7 mouse cellular contexts compared by ENCODE assay signal in genomic region chr9:106685249-106686101, GRCm38 (mm10). TPM values are rescaled to one million over a fixed set of nuclear protein-coding genes. Genes with fewer than 3 reads are reported as not detected.
DNase-seq lines count a peak whose midpoint lies in the region; ATAC-seq lines count a peak whose summit lies in the region.

Gene Tex264 (minus strand): TSS chr9:106685927.

- no peaks in the 10 kb centered on the region for H3K27me3 ChIP-seq in embryonic facial prominence, embryonic 10.5 days (replicated peaks; ENCODE audit: low read depth, poor library complexity, severe bottlenecking)
- H3K27me3 ChIP-seq in limb, embryonic 13.5 days = no peaks in the 10 kb centered on the region
- H3K27me3 ChIP-seq in midbrain, embryonic 16.5 days (ENCODE audit: control insufficient read depth, insufficient read depth, low read depth, low read length) = no peaks in the 10 kb centered on the region

- H3K27ac ChIP-seq in embryonic facial prominence, embryonic 10.5 days (replicated peaks) = peak within 1 kb of the TSS; percentile 89
- H3K27ac ChIP-seq in limb, embryonic 13.5 days = peak within 1 kb of the TSS; percentile 83
- H3K27ac ChIP-seq in midbrain, embryonic 16.5 days (ENCODE audit: low read length) = peak within 1 kb of the TSS; percentile 67

- peak; percentile 92 for DNase-seq in adrenal gland, postnatal 14 days
- peak; percentile 85 for DNase-seq in embryonic facial prominence, embryonic 10.5 days (ENCODE audit: low spot score)
- peak; percentile 91 for DNase-seq in kidney, adult 18-20 months
- peak; percentile 53 to 78 for DNase-seq in spleen, postnatal 10 days (ENCODE audit: low spot score in 2 of 2)

- H3K9ac ChIP-seq in limb, embryonic 13.5 days = peak within 1 kb of the TSS; percentile 79
- peak within 1 kb of the TSS; percentile 86 for H3K9ac ChIP-seq in midbrain, embryonic 16.5 days (ENCODE audit: low read depth, low read length)

- WGBS in embryonic facial prominence, embryonic 10.5 days = under 1% methylated on average over 86 of the region's 86 CpGs
- WGBS in limb, embryonic 13.5 days = under 1% methylated on average over 79 of the region's 86 CpGs
- under 1% methylated on average over 76 of the region's 86 CpGs for WGBS in midbrain, embryonic 16.5 days

- peak; percentile 78 for ATAC-seq in granulocyte monocyte progenitor cell, adult 5-6 weeks (replicated peaks; ENCODE audit: poor library complexity, severe bottlenecking)
- ATAC-seq in limb, embryonic 13.5 days (ENCODE audit: low FRiP score, low read depth) = peak; percentile 92
- ATAC-seq in midbrain, embryonic 16.5 days = peak; percentile 93

- H3K4me1 ChIP-seq in embryonic facial prominence, embryonic 10.5 days = peaks cover 29% of the 10 kb centered on the region
- peaks cover 22% of the 10 kb centered on the region for H3K4me1 ChIP-seq in limb, embryonic 13.5 days
- peaks cover 17% of the 10 kb centered on the region for H3K4me1 ChIP-seq in midbrain, embryonic 16.5 days (ENCODE audit: control insufficient read depth, insufficient read depth, low read length)

- peak within 1 kb of the TSS; percentile 96 for H3K4me3 ChIP-seq in embryonic facial prominence, embryonic 10.5 days
- H3K4me3 ChIP-seq in limb, embryonic 13.5 days = peak within 1 kb of the TSS; percentile 73
- peak within 1 kb of the TSS; percentile 87 for H3K4me3 ChIP-seq in midbrain, embryonic 16.5 days (ENCODE audit: low read depth, low read length)

- peaks cover 16% of the 10 kb centered on the region for H3K36me3 ChIP-seq in embryonic facial prominence, embryonic 10.5 days (replicated peaks)
- peaks cover 17% of the 10 kb centered on the region for H3K36me3 ChIP-seq in limb, embryonic 13.5 days
- H3K36me3 ChIP-seq in midbrain, embryonic 16.5 days (ENCODE audit: control insufficient read depth, insufficient read depth, low read length) = no peaks in the 10 kb centered on the region; the same call in 1 of the 2 replicates

- peak within 1 kb of the TSS; percentile 94 for H3K4me2 ChIP-seq in limb, embryonic 13.5 days (replicated peaks)
- H3K4me2 ChIP-seq in midbrain, embryonic 16.5 days (ENCODE audit: low read length) = peak within 1 kb of the TSS; percentile 99

- no peaks in the 10 kb centered on the region for H3K9me3 ChIP-seq in embryonic facial prominence, embryonic 10.5 days
- H3K9me3 ChIP-seq in limb, embryonic 13.5 days = no peaks in the 10 kb centered on the region
- no peaks in the 10 kb centered on the region for H3K9me3 ChIP-seq in midbrain, embryonic 16.5 days (replicated peaks; ENCODE audit: control insufficient read depth, low read length, poor library complexity, severe bottlenecking)

RNA-seq across cellular contexts. Expression of gene Tex264, which starts in this region (rescaled TPM):
- total RNA-seq in adrenal gland, postnatal 14 days (2021) = 92.3 and 93.9 TPM in 2 replicates
- polyA plus RNA-seq in embryonic facial prominence, embryonic 10.5 days (2016; fragmentation: Nextera tagmentation; extraction: Ambion mirVana) = 27.4 and 28.7 TPM in 2 replicates
- total RNA-seq in granulocyte monocyte progenitor cell, adult 5-6 weeks (2014; fragmentation: Nextera tagmentation) = 20.2 and 27.1 TPM in 2 replicates
- 13.2 and 18.0 TPM in 2 replicates for total RNA-seq in granulocyte monocyte progenitor cell, adult 5-6 weeks (2017)
- polyA plus RNA-seq in limb, embryonic 13.5 days (2015; fragmentation: Nextera tagmentation; extraction: Ambion mirVana) = 55.7 and 61.5 TPM in 2 replicates
- polyA plus RNA-seq in midbrain, embryonic 16.5 days (2015; fragmentation: Nextera tagmentation; extraction: Ambion mirVana) = 67.0 and 75.7 TPM in 2 replicates

Comparison
In these comparisons a context has a peak if more than half of its experiments do, and no peak if none do; other contexts are left out.
1. Peak in every context shown above with its lines: DNase-seq, ATAC-seq, H3K4me3 ChIP-seq and H3K27ac ChIP-seq.